Mouse (Mus musculus) ES-Bruce4 (cell line): ENCODE measurements around the gene Klhdc1.

ENCODE experiments used
- CTCF ChIP-seq: IDR thresholded peaks from one replicate; pipeline ENCODE4 v1.8.1; 2011; ENCODE audit warnings: low read depth, low read length
- EP300 ChIP-seq: IDR thresholded peaks from 2 replicates; pipeline ENCODE4 v1.6.1; 2011; ENCODE audit warnings: low read depth, low read length; ENCODE audit not compliant: insufficient read depth
- POLR2A ChIP-seq: IDR thresholded peaks from one replicate; pipeline ENCODE4 v1.8.1; 2011; ENCODE audit warnings: low read length; ENCODE audit not compliant: insufficient read depth

- TF ChIP-seq CTCF (no peak), EP300 (no peak), POLR2A (no peak)
These were observed 54.0 kb downstream of the Klhdc1 start for GRCm38 (mm10) chr12:69294936-69295335.
